Mouse (Mus musculus) hindlimb bud, embryonic 11.5 days (tissue): ENCODE measurements around the gene Mtus2.
A peak's percentile ranks its signal among the peaks of the same experiment; 100 is the strongest.

ENCODE experiments used
- DNase-seq: peaks from one replicate; pipeline ENCODE4 v3.0.0-alpha.2; 2012; ENCODE audit warnings: low read depth, low spot score; ENCODE audit errors: extremely low spot score

The Mtus2 gene

GRCm38 (mm10) chr5:147957592-147958271, 612 bp downstream of the Mtus2 start:
- DNase-seq: no peak

GRCm38 (mm10) chr5:147958552-147958951, 1.4 kb downstream of the Mtus2 start:
- no peak for DNase-seq

- no peak for DNase-seq
Observed at GRCm38 (mm10) chr5:147959088-147959487, 2.0 kb downstream of the Mtus2 start.

- no peak for DNase-seq
Observed at GRCm38 (mm10) chr5:147960793-147961192, 3.7 kb downstream of the Mtus2 start.

- no peak for DNase-seq
Observed at GRCm38 (mm10) chr5:147963820-147964580, 6.9 kb downstream of the Mtus2 start.

- DNase-seq: no peak
Observed at GRCm38 (mm10) chr5:147964776-147965175, 7.7 kb downstream of the Mtus2 start.

GRCm38 (mm10) chr5:147966646-147967045, 9.5 kb downstream of the Mtus2 start:
- DNase-seq: no peak

- no peak for DNase-seq
Observed at GRCm38 (mm10) chr5:147969566-147969965, 12.4 kb downstream of the Mtus2 start.

GRCm38 (mm10) chr5:147976001-147976400, 18.9 kb downstream of the Mtus2 start:
- DNase-seq: no peak

- DNase-seq: no peak
Observed at GRCm38 (mm10) chr5:147980606-147981005, 23.5 kb downstream of the Mtus2 start.

- DNase-seq: no peak
Observed at GRCm38 (mm10) chr5:147990289-147990688, 33.2 kb downstream of the Mtus2 start.

GRCm38 (mm10) chr5:147990775-147991174, 33.7 kb downstream of the Mtus2 start:
- no peak for DNase-seq

- peak; percentile 6 for DNase-seq
Observed at GRCm38 (mm10) chr5:147992581-147993378, 35.7 kb downstream of the Mtus2 start.

- DNase-seq: no peak
Observed at GRCm38 (mm10) chr5:148005263-148005662, 48.1 kb downstream of the Mtus2 start.

GRCm38 (mm10) chr5:148012156-148012555, 55.0 kb downstream of the Mtus2 start:
- DNase-seq: no peak

- no peak for DNase-seq
Observed at GRCm38 (mm10) chr5:148014133-148014854, 57.2 kb downstream of the Mtus2 start.

- DNase-seq: no peak
Observed at GRCm38 (mm10) chr5:148015383-148015782, 58.3 kb downstream of the Mtus2 start.

- no peak for DNase-seq
Observed at GRCm38 (mm10) chr5:148017371-148017770, 60.3 kb downstream of the Mtus2 start.

GRCm38 (mm10) chr5:148022784-148023183, 65.7 kb downstream of the Mtus2 start:
- no peak for DNase-seq

- DNase-seq: no peak
Observed at GRCm38 (mm10) chr5:148026401-148027349, 69.6 kb downstream of the Mtus2 start.
